Mouse (Mus musculus) induced T-regulatory cell, adult 2 months (primary cell): ENCODE data around the gene Eif4g3.
A peak's percentile ranks its signal among the peaks of the same experiment; 100 is the strongest.
"Not testable (repeated sequence)": the region's sequence is repeated elsewhere in the genome, so short reads cannot be mapped to it uniquely, and the experiment has no call there.

Experiments
- DNase-seq: peaks from one replicate; pipeline ENCODE4 v3.0.0-alpha.2; 2012; ENCODE audit warnings: low read depth

The Eif4g3 gene

DNA sequence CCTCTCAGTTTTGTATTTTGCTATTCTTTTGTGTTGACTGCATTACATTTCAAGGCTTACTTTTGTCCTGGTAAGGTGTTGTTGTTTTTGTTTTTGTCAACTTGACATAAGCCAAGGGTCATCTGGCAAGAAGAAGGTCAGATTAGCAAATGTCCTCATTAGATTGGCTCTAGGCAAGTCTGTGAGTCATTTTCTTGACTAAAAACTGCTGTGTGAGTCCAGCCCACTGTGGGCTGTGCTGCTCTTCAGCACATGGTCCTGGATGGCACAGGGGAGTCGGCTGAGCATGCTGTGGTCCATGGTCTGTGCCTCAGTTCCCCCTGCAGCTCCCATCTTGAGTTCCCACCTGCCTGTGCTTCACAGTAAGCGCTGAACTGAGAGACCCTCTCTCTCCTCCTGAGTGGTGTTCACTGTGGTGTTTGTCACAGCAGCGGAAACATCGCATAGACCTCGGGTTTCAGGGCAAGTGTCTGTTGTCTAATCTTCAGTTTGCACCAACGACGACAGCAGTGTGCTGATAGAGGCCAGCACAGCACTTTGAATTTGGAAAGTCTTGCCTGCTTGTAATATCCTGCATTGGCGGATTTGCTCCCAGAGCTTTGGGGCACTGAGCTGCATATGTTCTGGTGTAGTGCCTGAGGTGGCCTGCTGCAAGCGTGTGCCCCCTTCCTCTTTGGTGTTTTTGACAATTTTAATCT is 30.7 kb downstream of the Eif4g3 start:
- no peak for DNase-seq

DNA sequence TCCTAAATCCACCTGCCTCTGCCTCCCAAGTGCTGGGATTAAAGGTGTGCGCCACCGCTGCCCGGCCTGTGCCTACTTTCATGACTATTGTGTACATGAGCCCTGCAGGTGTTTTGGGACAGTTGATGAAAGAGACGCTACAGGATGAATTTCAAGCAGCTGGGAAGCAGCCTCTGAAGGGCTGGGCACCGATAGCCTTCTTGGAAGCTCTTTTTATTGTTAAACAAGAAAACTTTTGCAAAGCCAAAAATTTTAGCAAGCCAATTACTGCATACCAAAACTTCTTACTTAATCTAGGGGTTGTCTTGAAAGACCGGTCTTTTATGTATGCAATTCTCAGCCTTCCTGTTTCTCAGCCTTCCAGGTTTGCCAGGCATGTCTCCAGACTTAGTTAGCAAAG is 36.3 kb downstream of the Eif4g3 start:
- no peak for DNase-seq

DNA sequence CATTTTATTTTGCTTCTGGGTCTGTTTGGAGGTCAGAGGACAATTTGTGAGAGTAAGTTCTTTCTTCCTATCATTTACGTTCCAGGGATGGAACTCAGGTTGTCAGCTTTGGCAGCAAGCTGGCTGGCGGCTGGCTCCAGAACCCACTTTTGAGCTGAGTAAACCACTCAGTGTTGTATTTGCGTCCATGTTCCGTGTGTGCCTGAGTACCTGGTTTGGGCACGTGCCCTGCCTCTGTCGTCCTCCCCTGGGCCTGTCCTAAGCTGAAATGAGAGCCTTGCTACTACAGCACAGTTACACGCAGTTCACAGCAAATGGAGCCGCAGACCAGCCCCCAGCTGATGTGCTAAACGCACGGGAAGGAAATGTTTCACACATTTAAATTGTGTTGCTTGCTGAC is 39.0 kb downstream of the Eif4g3 start:
- no peak for DNase-seq

DNA sequence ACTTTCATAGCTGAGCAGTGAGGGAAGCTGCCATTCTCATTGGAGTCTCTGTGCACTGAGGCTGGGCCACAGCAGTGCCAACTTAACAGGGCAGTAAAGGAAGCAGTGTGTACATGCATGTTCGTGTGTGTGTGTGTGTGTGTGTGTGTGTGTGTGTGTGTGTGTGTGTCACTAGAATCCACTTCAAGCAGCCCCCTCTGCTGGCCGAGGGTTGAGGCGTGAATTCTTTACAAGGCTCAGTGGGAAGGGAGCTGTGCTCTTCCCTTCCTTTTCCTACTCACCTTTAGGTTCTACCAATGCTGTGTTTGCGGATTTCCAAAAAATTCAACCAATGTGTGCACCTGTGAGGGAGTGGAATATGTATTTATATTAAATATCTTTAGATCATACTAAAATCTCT is 41.0 kb downstream of the Eif4g3 start:
- DNase-seq = peak; percentile 34

DNA sequence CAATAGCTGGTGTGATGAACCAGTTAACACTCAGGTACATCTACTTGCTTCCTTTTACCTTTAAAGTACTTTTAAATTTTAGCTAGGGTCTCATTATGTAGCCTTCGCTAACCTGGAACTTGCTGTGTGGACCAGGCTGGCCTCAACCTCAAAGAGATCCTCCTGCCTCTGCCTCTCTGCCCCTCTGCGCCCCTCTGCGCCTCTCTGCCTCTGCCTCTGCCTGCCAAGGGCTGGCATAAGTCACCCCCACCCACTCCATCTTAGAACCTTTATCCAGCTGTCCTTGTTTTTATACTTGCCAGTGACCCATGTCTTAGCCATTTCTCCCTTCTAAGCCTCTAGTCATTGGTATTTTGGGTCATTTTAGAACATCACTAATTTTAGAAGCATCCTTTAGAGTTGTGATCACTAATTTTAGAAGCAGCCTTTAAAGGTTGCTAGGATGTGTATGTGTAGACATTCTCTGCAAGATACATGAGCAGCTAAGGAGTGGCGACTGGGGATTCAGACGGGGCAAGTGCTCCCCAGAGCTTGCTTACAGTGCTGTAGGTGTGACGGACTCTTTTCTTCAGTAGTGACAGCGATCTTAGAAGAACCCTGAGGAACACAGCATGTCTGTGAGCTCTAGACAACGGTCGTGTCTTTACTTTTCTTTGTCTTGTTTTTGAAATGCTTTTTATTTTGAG is 42.8 kb downstream of the Eif4g3 start:
- no peak for DNase-seq

DNA sequence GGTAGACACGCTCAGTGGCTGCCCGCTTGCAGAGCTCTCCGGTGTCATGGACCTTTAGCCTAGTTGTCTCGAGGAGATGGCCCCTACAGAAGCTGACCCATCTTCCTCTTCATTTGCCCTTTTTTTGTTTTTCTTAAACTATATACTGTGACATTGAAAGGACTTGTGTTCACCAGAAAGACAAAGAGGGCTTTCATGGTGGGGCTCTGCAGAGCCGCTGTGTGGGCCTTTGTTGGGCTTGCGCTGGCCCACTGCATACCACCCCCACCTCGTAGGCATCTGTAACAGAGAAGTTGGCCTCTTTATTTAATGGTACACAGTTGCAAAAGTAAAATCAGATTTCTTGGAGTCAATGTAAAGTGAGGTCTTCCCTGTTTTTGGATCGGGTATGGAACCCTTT is 44.3 kb downstream of the Eif4g3 start:
- no peak for DNase-seq

DNA sequence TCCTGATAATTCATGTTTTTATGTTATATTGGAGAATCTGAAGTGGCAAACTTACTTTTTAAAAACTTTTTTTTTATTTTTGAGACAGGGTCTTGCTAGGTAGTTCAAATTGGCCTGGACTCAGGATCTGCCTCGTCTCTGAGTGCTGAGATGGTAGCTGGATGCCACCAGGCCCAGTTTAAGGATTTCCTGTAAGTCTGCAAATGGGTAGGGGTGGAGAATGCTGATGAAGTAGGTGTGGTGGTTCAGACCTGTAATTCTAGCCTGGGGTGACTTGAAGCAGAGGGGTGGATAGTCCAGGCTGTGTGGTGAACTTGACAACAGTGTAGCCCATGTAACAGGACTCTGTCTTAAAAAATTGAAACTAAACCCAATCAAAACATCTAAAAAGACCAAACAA is 45.1 kb downstream of the Eif4g3 start:
- DNase-seq = no peak

GRCm38 (mm10) chr4:138038365-138039274 is 45.8 kb downstream of the Eif4g3 start:
- no peak for DNase-seq

DNA sequence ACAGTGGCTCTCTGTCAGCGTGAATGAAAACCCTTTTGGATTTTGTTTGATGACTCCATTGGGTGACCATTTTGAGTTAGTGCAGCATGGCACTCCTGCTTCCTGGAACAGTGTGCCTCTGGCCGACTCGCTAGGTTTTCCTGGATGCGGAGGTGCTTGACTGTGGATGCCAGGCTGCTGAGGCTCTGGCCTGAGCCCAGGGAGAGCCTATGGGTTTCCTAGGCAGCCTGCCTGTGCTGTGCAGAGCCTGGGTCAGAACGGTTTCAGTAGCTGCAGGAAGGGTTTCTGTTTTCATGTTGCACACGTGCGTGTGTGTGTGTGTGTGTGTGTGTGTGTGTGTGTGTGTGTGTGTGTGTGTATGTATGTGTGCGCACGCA is 46.4 kb downstream of the Eif4g3 start:
- DNase-seq = no peak

GRCm38 (mm10) chr4:138040589-138040988 is 47.8 kb downstream of the Eif4g3 start:
- no peak for DNase-seq

DNA sequence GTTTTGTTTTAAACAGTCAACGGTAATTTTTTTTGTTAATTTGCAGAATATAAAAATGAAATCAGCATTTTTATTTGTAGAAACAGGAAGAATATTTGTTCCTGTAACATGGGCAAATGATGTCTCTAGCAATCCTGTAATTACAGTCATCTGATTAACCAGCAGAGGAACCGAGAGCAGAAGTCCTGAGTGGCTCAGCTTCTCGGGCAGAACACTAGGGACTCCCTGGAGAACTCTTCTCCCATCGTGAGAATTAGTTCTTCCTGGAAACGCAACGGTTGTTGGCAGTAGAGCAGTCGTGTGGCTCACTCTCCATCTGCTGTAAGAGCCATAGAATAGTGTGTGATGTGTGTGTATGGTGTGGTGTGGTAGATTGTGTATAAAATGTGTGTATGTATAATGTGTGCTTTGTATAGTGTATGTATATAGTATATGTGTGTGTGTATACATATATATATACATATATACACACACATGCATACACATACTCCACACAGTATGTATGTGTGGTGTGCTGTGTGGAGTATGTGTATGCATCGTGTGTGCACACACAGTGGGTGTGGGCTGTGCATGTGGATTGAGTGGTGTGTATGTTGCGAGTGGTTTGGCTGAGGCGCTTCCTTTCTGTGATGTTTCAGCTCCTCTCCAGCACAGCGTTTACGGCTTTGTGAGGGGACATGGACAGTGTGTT is 48.9 kb downstream of the Eif4g3 start:
- no peak for DNase-seq

- no peak for DNase-seq
Measured at GRCm38 (mm10) chr4:138042257-138042589, 49.4 kb downstream of the Eif4g3 start.

- no peak for DNase-seq
Measured at GRCm38 (mm10) chr4:138042625-138043024, 49.8 kb downstream of the Eif4g3 start.

- no peak for DNase-seq
Measured at GRCm38 (mm10) chr4:138044841-138045500, 52.1 kb downstream of the Eif4g3 start.

GRCm38 (mm10) chr4:138045809-138046208 is 53.0 kb downstream of the Eif4g3 start:
- DNase-seq = peak; percentile 47

GRCm38 (mm10) chr4:138046371-138046770 is 53.5 kb downstream of the Eif4g3 start:
- DNase-seq = no peak

DNA sequence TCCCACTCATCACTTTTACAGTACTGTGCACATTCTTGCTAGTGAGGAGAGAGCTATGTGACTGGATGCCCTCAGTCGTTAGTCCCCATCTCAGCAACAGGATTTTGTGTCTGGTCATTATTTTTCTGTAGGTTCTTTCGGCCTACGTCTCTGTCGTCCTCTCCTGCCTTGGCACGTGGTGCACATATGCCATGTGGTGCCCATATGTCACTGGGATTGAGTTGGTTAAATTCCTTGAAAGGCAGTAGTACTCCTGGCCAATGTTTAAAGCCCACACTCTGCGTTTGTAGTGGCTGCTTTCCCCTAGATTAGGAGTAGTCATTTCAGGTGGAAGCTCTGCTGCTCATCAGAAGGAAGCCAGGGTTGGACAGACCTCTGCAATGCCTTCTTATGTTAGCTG is 56.7 kb downstream of the Eif4g3 start:
- no peak for DNase-seq

GRCm38 (mm10) chr4:138051488-138051887 is 58.7 kb downstream of the Eif4g3 start:
- no peak for DNase-seq

GRCm38 (mm10) chr4:138056658-138057057 is 63.8 kb downstream of the Eif4g3 start:
- DNase-seq = no peak

GRCm38 (mm10) chr4:138057196-138057754 is 64.5 kb downstream of the Eif4g3 start:
- DNase-seq = not testable (repeated sequence)

GRCm38 (mm10) chr4:138061161-138061560 is 68.3 kb downstream of the Eif4g3 start:
- DNase-seq = no peak
